ENCODE assay signal across 8 mouse cellular contexts in the genomic region with DNA sequence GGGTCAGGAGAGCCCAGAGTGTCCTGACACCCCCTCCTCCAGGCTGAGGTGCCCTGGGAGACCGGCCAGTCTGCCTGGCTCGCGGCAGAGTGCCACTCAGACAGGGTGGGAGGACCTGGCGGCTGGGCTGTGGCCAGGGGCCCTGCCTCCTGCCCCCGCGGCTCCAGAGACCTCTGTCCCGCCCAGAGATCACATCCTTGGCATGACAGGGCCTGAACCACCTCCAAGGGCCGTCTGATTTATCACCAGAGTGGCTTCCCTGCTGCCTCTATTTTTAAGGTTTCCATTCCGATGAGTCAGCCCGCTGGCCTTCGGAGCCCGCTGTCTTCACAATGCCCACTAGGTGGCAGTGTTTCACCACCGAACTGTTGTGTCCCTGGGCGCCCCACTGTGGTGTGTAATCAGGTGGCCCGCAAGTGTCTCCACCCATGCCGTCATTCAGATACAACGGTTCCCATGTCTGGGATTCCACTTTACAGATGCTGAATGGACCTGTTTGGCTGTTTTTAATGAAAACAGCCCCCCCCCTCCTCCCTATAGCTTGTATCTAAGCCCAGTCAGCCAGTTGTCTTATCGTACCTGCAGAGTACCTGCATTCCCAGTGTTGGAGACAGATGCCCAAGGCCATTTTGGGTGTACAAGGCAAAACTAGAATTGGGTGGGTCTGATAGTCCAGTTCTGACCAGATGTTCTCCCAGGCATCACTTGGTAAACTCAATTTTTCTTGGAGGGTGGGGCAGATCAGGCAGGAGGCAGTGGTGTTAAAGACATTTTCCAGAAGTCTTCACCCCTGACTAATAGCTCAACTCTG. TPM values are rescaled to one million over a fixed set of nuclear protein-coding genes. Genes with fewer than 3 reads are reported as not detected.
DNase-seq lines count a peak whose midpoint lies in the region; ATAC-seq lines count a peak whose summit lies in the region.

No protein-coding gene starts in this region.

- peak; percentile 95 for DNase-seq in adrenal gland, adult 2 months
- DNase-seq in embryo, embryonic 11 days: peak; percentile 92
- DNase-seq in gastrocnemius, postnatal 36 days: peak; percentile 87 to 88
- DNase-seq in left cerebral cortex, postnatal 14 days (ENCODE audit: low spot score in 2 of 2): peak; percentile 92 to 94
- peak; percentile 92 for DNase-seq in mesoderm, embryonic 11.5 days (ENCODE audit: low read depth, low spot score)
- DNase-seq in right cerebral cortex, postnatal 4 days: peak; percentile 83
- peak; percentile 58 for DNase-seq in yolk sac, embryonic 10.5 days (ENCODE audit: low spot score)

- no peaks in the 10 kb centered on the region for H3K9me3 ChIP-seq in intestine, embryonic 15.5 days

- peak; percentile 78 for ATAC-seq in intestine, embryonic 15.5 days

- WGBS in intestine, embryonic 15.5 days: 4% methylated on average over 18 of the region's 18 CpGs

- no peak overlapping the region; the same call in 1 of the 2 replicates for H3K4me3 ChIP-seq in intestine, embryonic 15.5 days (replicated peaks)

- peak overlapping the region; percentile 8; the same call in 1 of the 2 replicates for H3K9ac ChIP-seq in intestine, embryonic 15.5 days

- no peaks in the 10 kb centered on the region for H3K36me3 ChIP-seq in intestine, embryonic 15.5 days

- H3K4me1 ChIP-seq in intestine, embryonic 15.5 days (replicated peaks): peaks cover 17% of the 10 kb centered on the region

- peaks cover 39% of the 10 kb centered on the region for H3K27me3 ChIP-seq in intestine, embryonic 15.5 days (replicated peaks)

- intact Hi-C loops in gastrocnemius, postnatal 36 days (cut with DNase I): no loop called here
- intact Hi-C loops in left cerebral cortex, postnatal 14 days (cut with DNase I): loop anchor here (2.0 to 5.0 kb wide), 2 partner anchors 103 to 228 kb away; a partner anchor contains a TSS

- H3K27ac ChIP-seq in intestine, embryonic 15.5 days: no peak overlapping the region

- H3K4me2 ChIP-seq in intestine, embryonic 15.5 days (replicated peaks): peak overlapping the region; percentile 49

RNA-seq across cellular contexts. Expression of a gene that starts 3.4 kb away (rescaled TPM):
- not detected for total RNA-seq in adrenal gland, adult 2 months (2021)
- polyA plus RNA-seq in adrenal gland, adult 2 months (2012; rRNA removed): not detected in 2 replicates
- total RNA-seq in gastrocnemius, postnatal 36 days (2021): 100 to 1,000 TPM; 443 to 553 TPM
- polyA plus RNA-seq in intestine, embryonic 15.5 days (2015; fragmentation: Nextera tagmentation; extraction: Ambion mirVana): 0.06 TPM in 1 of 2 replicates, not detected in the other
- not detected for total RNA-seq in left cerebral cortex, postnatal 14 days (2021)

RNA-seq across cellular contexts. Expression of a gene that starts 18.5 kb away (rescaled TPM):
- total RNA-seq in adrenal gland, adult 2 months (2021): 1 to 10 TPM; 3.2 to 3.7 TPM
- 11.1 and 13.1 TPM in 2 replicates for polyA plus RNA-seq in adrenal gland, adult 2 months (2012; rRNA removed)
- total RNA-seq in gastrocnemius, postnatal 36 days (2021): 1 to 10 TPM; 1.5 to 2.2 TPM
- 3.1 and 3.9 TPM in 2 replicates for polyA plus RNA-seq in intestine, embryonic 15.5 days (2015; fragmentation: Nextera tagmentation; extraction: Ambion mirVana)
- 1 to 10 TPM; 1.2 to 1.7 TPM for total RNA-seq in left cerebral cortex, postnatal 14 days (2021)

RNA-seq across cellular contexts. Expression of a gene that starts 37.0 kb away (rescaled TPM):
- 1 to 10 TPM; 2.7 to 2.9 TPM for total RNA-seq in adrenal gland, adult 2 months (2021)
- polyA plus RNA-seq in adrenal gland, adult 2 months (2012; rRNA removed): 0.82 and 1.8 TPM in 2 replicates
- total RNA-seq in gastrocnemius, postnatal 36 days (2021): 1 to 10 TPM in 1 of 2 experiments, under 1 TPM in 1; 0.20 to 1.1 TPM
- 0.14 and 0.36 TPM in 2 replicates for polyA plus RNA-seq in intestine, embryonic 15.5 days (2015; fragmentation: Nextera tagmentation; extraction: Ambion mirVana)
- total RNA-seq in left cerebral cortex, postnatal 14 days (2021): 10 to 100 TPM; 23.2 to 28.3 TPM

RNA-seq across cellular contexts. Expression of a gene that starts 47.8 kb away (rescaled TPM):
- total RNA-seq in adrenal gland, adult 2 months (2021): under 1 TPM; 0.40 to 0.90 TPM
- 0.06 and 0.33 TPM in 2 replicates for polyA plus RNA-seq in adrenal gland, adult 2 months (2012; rRNA removed)
- not detected for total RNA-seq in gastrocnemius, postnatal 36 days (2021)
- polyA plus RNA-seq in intestine, embryonic 15.5 days (2015; fragmentation: Nextera tagmentation; extraction: Ambion mirVana): 0.18 TPM in 1 of 2 replicates, not detected in the other
- 1 to 10 TPM; 3.1 to 3.2 TPM for total RNA-seq in left cerebral cortex, postnatal 14 days (2021)

Comparison
In these comparisons a context has a peak if more than half of its experiments do, and no peak if none do; other contexts are left out.
1. RNA of a gene that starts 3.4 kb away (total RNA-seq): 443 to 553 TPM in gastrocnemius, postnatal 36 days; not detected in left cerebral cortex, postnatal 14 days and not detected in adrenal gland, adult 2 months; every median in the first group is over 100 times any median in the second.
2. RNA of a gene that starts 37.0 kb away (total RNA-seq): 23.2 to 28.3 TPM in left cerebral cortex, postnatal 14 days; 2.7 to 2.9 TPM in adrenal gland, adult 2 months and 0.20 to 1.1 TPM in gastrocnemius, postnatal 36 days; every median in the first group is over 4 times any median in the second.
3. Peak in every context shown above with its lines, with median percentiles within 50 percentile points of each other: DNase-seq.